In the genomic region with DNA sequence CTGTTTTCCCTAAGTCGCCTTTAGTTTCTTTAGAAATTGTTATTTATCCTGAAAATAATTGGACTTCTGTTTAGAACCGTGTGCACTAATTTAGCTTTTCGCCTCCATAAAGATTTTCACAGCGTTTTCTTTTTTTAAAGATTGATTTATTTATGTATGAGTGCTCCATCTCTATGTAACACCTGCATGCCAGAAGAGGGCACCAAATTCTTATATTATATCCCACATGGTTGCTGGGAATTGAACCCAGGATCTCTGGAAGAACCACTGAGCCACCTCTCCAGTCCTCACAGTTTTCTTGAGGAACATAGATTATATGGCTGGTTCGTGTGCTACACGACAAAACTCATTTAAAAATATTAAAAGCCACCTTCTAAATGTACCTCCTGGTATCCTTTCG, we compare ENCODE assay signal across 8 mouse cellular contexts. TPM values are rescaled to one million over a fixed set of nuclear protein-coding genes. Genes with fewer than 3 reads are reported as not detected.
A peak's percentile ranks its signal among the peaks of the same experiment; 100 is the strongest.
DNase-seq lines count a peak whose midpoint lies in the region; ATAC-seq and TF ChIP-seq lines count a peak whose summit lies in the region.

No protein-coding gene starts in this region.

- no peak for ATAC-seq in erythroblast, adult 5-6 weeks (replicated peaks; ENCODE audit: low FRiP score, poor library complexity, severe bottlenecking)
- ATAC-seq in forebrain, embryonic 14.5 days, result no peak
- 0 out of 2 replicates have a peak, but pooled peaks have one; percentile 20 for ATAC-seq in megakaryocyte progenitor cell, adult 5-6 weeks (replicated peaks; ENCODE audit: poor library complexity)

- WGBS in forebrain, embryonic 14.5 days, result 19% methylated on average over 7 of the region's 7 CpGs

- peak overlapping the region; percentile 81 for H3K4me2 ChIP-seq in forebrain, embryonic 14.5 days (ENCODE audit: low read length)

- DNase-seq in ES-E14 (ENCODE audit: low read depth, low spot score), result peak; percentile 37
- DNase-seq in forebrain, embryonic 14.5 days (ENCODE audit: low spot score), result peak; percentile 56
- no peak for DNase-seq in adrenal gland, adult 2 months
- no peak for DNase-seq in left cerebral cortex, adult 9 months (ENCODE audit: low spot score in 2 of 2)
- no peak for DNase-seq in right cerebral cortex, postnatal 14 days

- H3K27ac ChIP-seq in ES-E14 (ENCODE audit: insufficient read depth, low read depth, low read length, poor library complexity, severe bottlenecking), result peak overlapping the region; percentile 83; the same call in 1 of the 2 replicates
- H3K27ac ChIP-seq in forebrain, embryonic 14.5 days (ENCODE audit: low read depth, low read length), result no peak overlapping the region

- peaks cover 3% of the 10 kb centered on the region for H3K27me3 ChIP-seq in erythroblast, embryonic 14.5 days (ENCODE audit: control insufficient read depth)
- H3K27me3 ChIP-seq in forebrain, embryonic 14.5 days (replicated peaks; ENCODE audit: control insufficient read depth, insufficient read depth, low read length), result no peaks in the 10 kb centered on the region

- H3K9me3 ChIP-seq in erythroblast, embryonic 14.5 days (ENCODE audit: control insufficient read depth, low read length), result no peaks in the 10 kb centered on the region
- no peaks in the 10 kb centered on the region for H3K9me3 ChIP-seq in ES-E14 (ENCODE audit: control insufficient read depth, insufficient read depth, low read depth, low read length)
- no peaks in the 10 kb centered on the region for H3K9me3 ChIP-seq in forebrain, embryonic 14.5 days (replicated peaks; ENCODE audit: control insufficient read depth, low read length)

- peaks cover 24% of the 10 kb centered on the region for H3K4me1 ChIP-seq in erythroblast, embryonic 14.5 days (ENCODE audit: control insufficient read depth)
- H3K4me1 ChIP-seq in ES-E14 (ENCODE audit: control insufficient read depth in 2 of 2, insufficient read depth in 2 of 2, low read length in 2 of 2, poor library complexity in 1 of 2), result peaks cover 2% of the 10 kb centered on the region in 2 experiments; a peak in 2 of 4 replicates
- peaks cover 6% of the 10 kb centered on the region for H3K4me1 ChIP-seq in forebrain, embryonic 14.5 days (ENCODE audit: control insufficient read depth, insufficient read depth, low read length)

- in situ Hi-C loops in ES-E14 (cut with MboI; ENCODE audit: low sequenced_read_pairs in 2 of 2, unreplicated experiment in 2 of 2), result no loop called here

- peaks cover 28% of the 10 kb centered on the region for H3K36me3 ChIP-seq in erythroblast, embryonic 14.5 days (ENCODE audit: control insufficient read depth)
- H3K36me3 ChIP-seq in ES-E14 (ENCODE audit: control insufficient read depth, insufficient read depth, low read length, poor library complexity, severe bottlenecking), result peaks cover 9% of the 10 kb centered on the region; the same call in 1 of the 2 replicates
- H3K36me3 ChIP-seq in forebrain, embryonic 14.5 days (ENCODE audit: control insufficient read depth, insufficient read depth, low read length), result peaks cover 21% of the 10 kb centered on the region

- H3K4me3 ChIP-seq in erythroblast, embryonic 14.5 days (replicated peaks), result peak overlapping the region; percentile 97
- H3K4me3 ChIP-seq in ES-E14 (ENCODE audit: insufficient read depth in 1 of 2, low read depth in 1 of 2, low read length in 2 of 2, poor library complexity in 1 of 2, severe bottlenecking in 1 of 2), result peak overlapping the region; percentile 80 to 83
- H3K4me3 ChIP-seq in forebrain, embryonic 14.5 days (ENCODE audit: low read depth, low read length), result peak overlapping the region; percentile 94

- H3K9ac ChIP-seq in ES-E14 (ENCODE audit: insufficient read depth, low read depth, low read length, poor library complexity, severe bottlenecking), result peak overlapping the region; percentile 99; the same call in 1 of the 2 replicates
- peak overlapping the region; percentile 83 for H3K9ac ChIP-seq in forebrain, embryonic 14.5 days (ENCODE audit: low read length)

TF ChIP-seq in ES-E14, 5 proteins besides CTCF, POLR2A, EP300 and RAD21:
- no peak for TF ChIP-seq ZC3H11A (IDR thresholded peaks at IDR 0.05; ENCODE audit: borderline replicate concordance, low read depth, low read length)
- no peak for TF ChIP-seq ZNF384 (IDR thresholded peaks at IDR 0.05; ENCODE audit: low read depth, low read length)
- TF ChIP-seq HCFC1 (IDR thresholded peaks at IDR 0.05; ENCODE audit: borderline replicate concordance, insufficient read depth, low read length), result no peak
- no peak for TF ChIP-seq MAFK (IDR thresholded peaks at IDR 0.05; ENCODE audit: insufficient read depth, low read depth, low read length)

RNA-seq across cellular contexts. Expression of a gene that starts 1.1 kb away (rescaled TPM):
- 1.7 and 2.1 TPM in 2 replicates for polyA plus RNA-seq in erythroblast, embryonic 14.5 days (2012)
- 7.3 and 18.8 TPM in 2 replicates for total RNA-seq in erythroblast, adult 5-6 weeks (2015; ENCODE audit: low replicate concordance)
- 3.9 and 7.0 TPM in 2 replicates for total RNA-seq in erythroblast, adult 5-6 weeks (2017; ENCODE audit: low replicate concordance)
- 68.6 and 95.9 TPM in 2 replicates for total RNA-seq in ES-E14 (2012; rRNA removed)
- 24.8 and 27.2 TPM in 2 replicates for polyA plus RNA-seq in forebrain, embryonic 14.5 days (2014; fragmentation: Nextera tagmentation; extraction: Ambion mirVana)
- 68.3 and 73.9 TPM in 2 replicates for total RNA-seq in megakaryocyte progenitor cell, adult 5-6 weeks (2015)
- 28.6 and 44.7 TPM in 2 replicates for total RNA-seq in megakaryocyte progenitor cell, adult 5-6 weeks (2017)
- 10 to 100 TPM; 33.1 to 37.7 TPM for total RNA-seq in adrenal gland, adult 2 months (2021)
- polyA plus RNA-seq in adrenal gland, adult 2 months (2012; rRNA removed), result 69.5 and 88.0 TPM in 2 replicates

RNA-seq across cellular contexts. Expression of a gene that starts 54.9 kb away (rescaled TPM):
- 0.73 and 0.76 TPM in 2 replicates for polyA plus RNA-seq in erythroblast, embryonic 14.5 days (2012)
- total RNA-seq in erythroblast, adult 5-6 weeks (2015; ENCODE audit: low replicate concordance), result 34.3 and 35.5 TPM in 2 replicates
- total RNA-seq in erythroblast, adult 5-6 weeks (2017; ENCODE audit: low replicate concordance), result 15.9 and 18.5 TPM in 2 replicates
- total RNA-seq in ES-E14 (2012; rRNA removed), result 91.3 and 105 TPM in 2 replicates
- polyA plus RNA-seq in forebrain, embryonic 14.5 days (2014; fragmentation: Nextera tagmentation; extraction: Ambion mirVana), result 75.9 and 86.7 TPM in 2 replicates
- total RNA-seq in megakaryocyte progenitor cell, adult 5-6 weeks (2015), result 88.2 and 92.9 TPM in 2 replicates
- total RNA-seq in megakaryocyte progenitor cell, adult 5-6 weeks (2017), result 56.0 and 81.3 TPM in 2 replicates
- 10 to 100 TPM; 76.7 to 84.5 TPM for total RNA-seq in adrenal gland, adult 2 months (2021)
- 3.0 and 4.9 TPM in 2 replicates for polyA plus RNA-seq in adrenal gland, adult 2 months (2012; rRNA removed)

Comparison
In these comparisons a context has a peak if more than half of its experiments do, and no peak if none do; other contexts are left out.
1. DNase-seq: peak in ES-E14 (single experiment) and forebrain, embryonic 14.5 days (single experiment); none in adrenal gland, adult 2 months (single experiment), left cerebral cortex, adult 9 months (0 of 2) and right cerebral cortex, postnatal 14 days (single experiment).
2. Peak in every context shown above with its lines, with median percentiles within 50 percentile points of each other: H3K4me3 ChIP-seq.